Mouse (Mus musculus) ovary, postnatal 36 days (tissue): Measurements from ENCODE around the gene Ctsj.
"Not testable (repeated sequence)": the region's sequence is repeated elsewhere in the genome, so short reads cannot be mapped to it uniquely, and the experiment has no call there.

Source experiments
- DNase-seq: peaks from one replicate; pipeline ENCODE4 v3.0.0; 2022; ENCODE audit warnings: low spot score, mixed read lengths

Gene Ctsj

DNA sequence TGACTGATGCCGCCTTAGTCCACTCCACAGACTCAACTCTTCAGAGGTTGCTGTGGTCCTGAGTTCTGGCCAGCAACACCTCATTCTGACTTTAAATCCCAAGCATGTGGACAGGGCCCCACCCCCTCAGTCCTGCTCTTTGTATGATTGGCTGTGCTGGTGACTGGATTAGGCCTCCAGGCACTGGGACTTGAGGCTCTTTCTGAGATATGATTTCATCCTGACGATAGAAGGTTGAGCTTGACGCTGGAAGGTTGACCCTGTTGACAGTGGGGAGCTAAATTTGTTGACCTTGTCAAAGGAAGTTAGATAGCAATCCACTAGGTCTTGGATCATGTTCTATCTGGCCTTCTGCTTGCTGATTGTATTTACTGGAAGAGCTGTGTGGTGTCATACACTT lies at the start of gene Ctsj:
Gene Ctsj (minus strand): TSS at position 101 of the 400 bp plus-strand sequence.
- no peak for DNase-seq

DNA sequence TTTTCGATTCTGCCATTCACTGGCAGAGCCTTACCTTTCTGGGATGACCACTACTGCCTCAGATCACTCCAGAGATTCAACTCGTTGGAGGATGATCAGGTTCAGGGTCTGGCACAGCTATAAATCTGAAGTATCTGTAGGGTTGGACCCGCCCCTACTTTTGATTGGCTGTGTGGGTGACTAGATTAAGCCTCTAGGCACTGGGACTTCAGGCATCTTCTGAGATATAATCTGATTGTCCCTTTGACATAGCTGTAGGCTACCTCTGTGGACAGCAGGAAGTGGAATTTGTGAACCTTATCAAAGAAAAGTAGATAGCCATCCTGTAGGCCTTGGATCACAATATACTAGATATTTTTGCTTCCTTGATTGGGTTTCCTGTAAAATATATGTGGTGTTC lies 34.8 kb upstream of the Ctsj start, which contains the start of gene Ctsq:
Gene Ctsq (minus strand): TSS at position 101 of the 400 bp plus-strand sequence.
- DNase-seq, result no peak

DNA sequence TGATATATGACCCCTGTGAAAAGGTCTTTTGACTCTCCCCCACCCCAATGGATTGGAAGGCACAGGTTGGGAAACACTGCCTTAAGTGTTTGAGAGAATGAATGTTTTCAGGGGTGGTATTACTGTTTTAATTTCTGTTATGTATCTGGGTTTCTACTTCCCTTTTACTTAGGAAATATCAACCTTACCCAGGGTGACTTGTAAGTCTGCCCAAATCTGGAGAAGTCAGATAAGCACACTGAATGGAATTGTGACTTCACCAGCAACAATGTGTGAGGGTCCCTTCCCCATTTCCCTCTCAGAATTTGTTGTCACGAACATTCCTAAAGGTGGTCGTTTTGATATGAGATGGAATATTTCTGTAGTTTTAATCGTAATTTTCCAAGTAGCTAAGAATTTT lies 17.0 kb upstream of the Ctsj start:
- DNase-seq, result no peak

GRCm38 (mm10) chr13:61021844-61022243 lies 16.1 kb upstream of the Ctsj start:
- DNase-seq, result no peak

GRCm38 (mm10) chr13:61010171-61010570 lies 4.4 kb upstream of the Ctsj start:
- DNase-seq, result no peak

DNA sequence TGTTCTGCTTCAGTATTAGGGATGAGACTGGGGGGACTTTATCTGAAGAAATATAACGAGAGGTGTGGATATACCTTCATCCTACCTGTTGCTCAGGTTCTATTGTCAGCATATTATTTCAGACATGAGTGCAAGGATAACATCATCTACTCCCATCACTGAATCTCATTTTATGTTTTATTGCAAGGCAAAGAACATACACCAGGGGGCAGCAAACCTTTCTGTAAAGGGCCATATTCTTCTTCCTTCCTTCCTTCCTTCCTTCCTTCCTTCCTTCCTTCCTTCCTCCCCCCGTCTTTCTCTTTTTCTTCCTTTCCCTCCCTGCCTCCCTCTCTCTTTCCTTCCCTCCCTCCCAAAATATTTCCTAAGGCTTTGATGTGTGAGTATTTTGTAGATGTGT lies 8.2 kb downstream of the Ctsj start:
- DNase-seq, result no peak

- DNase-seq, result not testable (repeated sequence)
These were observed 18.8 kb downstream of the Ctsj start for GRCm38 (mm10) chr13:60986915-60987314.

DNA sequence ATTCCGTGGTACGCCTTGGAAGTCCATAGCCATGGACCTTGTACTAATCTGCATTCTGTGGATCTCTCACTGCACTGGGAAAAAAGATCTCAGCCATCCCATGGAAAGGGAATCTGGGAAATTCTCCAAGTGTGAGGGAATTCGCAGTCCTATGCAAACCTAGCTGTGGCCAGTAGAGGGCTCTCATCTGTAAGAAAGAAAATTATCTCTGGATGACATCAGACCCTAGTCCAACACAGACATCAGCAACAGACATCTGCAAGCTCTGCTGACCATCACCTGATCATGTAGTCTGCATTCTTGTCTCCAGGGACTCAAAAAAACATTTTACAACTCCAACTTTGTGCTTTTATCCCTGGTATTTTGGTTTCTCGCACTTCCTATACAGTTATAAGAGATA lies 33.4 kb downstream of the Ctsj start:
- not testable (repeated sequence) for DNase-seq

DNA sequence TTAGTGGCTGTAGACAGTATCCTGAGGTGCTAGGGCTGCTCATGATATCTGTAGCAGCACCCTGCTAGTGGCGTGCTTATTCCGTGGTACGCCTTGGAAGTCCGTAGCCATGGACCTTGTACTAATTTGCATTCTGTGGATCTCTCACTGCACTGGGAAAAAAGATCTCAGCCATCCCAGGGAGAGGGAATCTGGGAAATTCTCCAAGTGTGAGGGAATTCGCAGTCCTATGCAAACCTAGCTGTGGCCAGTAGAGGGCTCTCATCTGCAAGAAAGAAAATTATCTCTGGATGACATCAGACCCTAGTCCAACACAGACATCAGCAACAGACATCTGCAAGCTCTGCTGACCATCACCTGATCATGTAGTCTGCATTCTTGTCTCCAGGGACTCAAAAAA lies 41.8 kb downstream of the Ctsj start:
- not testable (repeated sequence) for DNase-seq

DNA sequence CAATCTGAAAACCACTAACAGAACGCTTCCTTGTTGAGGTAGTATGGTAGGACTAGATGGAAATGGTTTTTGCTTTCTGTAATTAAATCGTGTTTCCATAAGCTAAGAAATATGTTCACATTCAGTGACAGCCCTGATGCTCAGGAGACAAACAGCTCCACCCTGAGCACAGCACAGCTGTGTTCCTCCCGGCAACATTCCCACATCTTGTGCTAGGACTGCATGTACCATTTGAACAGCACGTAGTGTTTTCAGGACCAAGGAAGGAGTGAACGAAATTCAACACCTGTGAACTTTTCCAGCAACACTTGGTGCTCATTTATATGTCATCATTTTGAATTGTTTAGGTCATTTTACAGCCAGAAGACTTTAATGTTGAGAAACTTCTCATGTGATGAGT lies 44.1 kb downstream of the Ctsj start:
- no peak for DNase-seq
